Mouse (Mus musculus) heart, postnatal 0 days (tissue): ENCODE measurements at regions not wholly inside any gene's neighbourhood (a gene's known extent, or its start where the extent isn't known, plus 50 kb on each side); places are given as distances from the start of the nearest gene placed in this dataset.

Experiments used
- CTCF ChIP-seq: IDR thresholded peaks from 2 replicates; pipeline ENCODE4 v1.5.1; 2016; ENCODE audit warnings: antibody characterized with exemption, control low read depth, low read depth
- EP300 ChIP-seq: IDR thresholded peaks from 2 replicates; pipeline ENCODE4 v1.6.1; 2016; ENCODE audit warnings: antibody characterized with exemption, low read depth

DNA sequence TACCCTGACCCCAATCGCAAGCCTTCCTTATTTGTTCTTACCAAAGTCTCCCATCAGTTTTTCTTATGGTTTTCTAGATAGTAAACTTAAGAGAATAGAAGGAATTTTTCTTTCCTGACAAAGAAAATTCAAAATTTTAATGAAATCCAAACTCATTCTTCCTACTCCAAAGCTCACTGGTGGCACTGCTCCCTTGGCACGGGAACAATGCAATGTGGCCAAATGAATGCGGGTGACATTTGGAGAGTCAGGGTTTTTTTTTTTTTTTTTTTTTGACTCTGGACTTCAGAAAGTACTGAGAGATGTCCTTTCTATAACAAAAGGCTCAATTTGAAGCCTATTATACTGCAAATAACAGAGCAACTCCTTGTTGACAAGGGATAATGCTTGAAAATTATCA, 499.4 kb upstream of the Nrp1 start:
- TF ChIP-seq CTCF (no peak), EP300 (no peak)
